Comparison of ENCODE assay signal across 9 mouse cellular contexts in genomic region chr8:87469931-87470833, GRCm38 (mm10). TPM values are rescaled to one million over a fixed set of nuclear protein-coding genes. Genes with fewer than 3 reads are reported as not detected.
DNase-seq lines count a peak whose midpoint lies in the region; ATAC-seq and TF ChIP-seq lines count a peak whose summit lies in the region.
"Had no signal": no experiment of that assay in that cellular context is flagged by ENCODE, and none has a peak within 500 bp of the region (broad histone marks: within the 10 kb centered on the region; RNA-seq: fewer than 3 reads in every experiment).

No protein-coding gene starts in this region.

- no peak for ATAC-seq in lung, postnatal 0 days
- ATAC-seq in hindbrain, embryonic 16.5 days, result no peak

- TF ChIP-seq POLR2A in lung, adult 2 months (IDR thresholded peaks at IDR 0.05; ENCODE audit: borderline replicate concordance, extremely low read depth, low read depth, low read length), result no peak

- peak; percentile 26 for DNase-seq in lung, postnatal 0 days (ENCODE audit: low spot score)
- no peak for DNase-seq in lung, adult 2 months
- DNase-seq in embryonic facial prominence, embryonic 10.5 days (ENCODE audit: low spot score), result peak; percentile 62
- DNase-seq in lung, postnatal 4 days, result peak; percentile 6 to 27
- DNase-seq in testis, postnatal 10 days (ENCODE audit: low spot score), result peak; percentile 61
- DNase-seq in adrenal gland, postnatal 25 days, result no peak
- no peak for DNase-seq in urinary bladder, postnatal 25 days (ENCODE audit: low spot score)

- no peaks in the 10 kb centered on the region for H3K9me3 ChIP-seq in lung, postnatal 0 days (ENCODE audit: low read length)
- H3K9me3 ChIP-seq in embryonic facial prominence, embryonic 10.5 days, result no peaks in the 10 kb centered on the region
- no peaks in the 10 kb centered on the region for H3K9me3 ChIP-seq in hindbrain, embryonic 16.5 days (ENCODE audit: control insufficient read depth, low read length)

- TF ChIP-seq CTCF in lung, postnatal 0 days (IDR thresholded peaks at IDR 0.05), result no peak
- no peak for TF ChIP-seq CTCF in lung, adult 2 months (IDR thresholded peaks at IDR 0.05; ENCODE audit: insufficient read depth, low read length)

- H3K27ac ChIP-seq in lung, postnatal 0 days (ENCODE audit: low read length), result no peak overlapping the region
- no peak overlapping the region for H3K27ac ChIP-seq in embryonic facial prominence, embryonic 10.5 days (replicated peaks)
- H3K27ac ChIP-seq in hindbrain, embryonic 16.5 days (ENCODE audit: low read depth, low read length), result peak overlapping the region; percentile 67

- no peak overlapping the region for H3K9ac ChIP-seq in lung, postnatal 0 days (replicated peaks; ENCODE audit: low read depth)
- peak overlapping the region; percentile 75 for H3K9ac ChIP-seq in hindbrain, embryonic 16.5 days (ENCODE audit: low read depth, low read length)

- peak overlapping the region; percentile 23 for H3K4me3 ChIP-seq in lung, postnatal 0 days (ENCODE audit: low read depth, low read length)
- no peak overlapping the region for H3K4me3 ChIP-seq in lung, adult 2 months (replicated peaks; ENCODE audit: extremely low read depth, low read depth, low read length)
- peak overlapping the region; percentile 69 for H3K4me3 ChIP-seq in embryonic facial prominence, embryonic 10.5 days
- peak overlapping the region; percentile 76 for H3K4me3 ChIP-seq in hindbrain, embryonic 16.5 days (ENCODE audit: low read length)

- WGBS in lung, postnatal 0 days, result 2% methylated on average over 59 of the region's 59 CpGs
- WGBS in lung, adult 2 months, result 3% methylated on average over 59 of the region's 59 CpGs
- under 1% methylated on average over 59 of the region's 59 CpGs for WGBS in embryonic facial prominence, embryonic 10.5 days
- WGBS in hindbrain, embryonic 16.5 days, result under 1% methylated on average over 59 of the region's 59 CpGs

- peaks cover 78% of the 10 kb centered on the region for H3K27me3 ChIP-seq in lung, postnatal 0 days (replicated peaks; ENCODE audit: insufficient read depth, low read length)
- H3K27me3 ChIP-seq in embryonic facial prominence, embryonic 10.5 days (replicated peaks; ENCODE audit: low read depth, poor library complexity, severe bottlenecking), result peaks cover 98% of the 10 kb centered on the region
- peaks cover 28% of the 10 kb centered on the region for H3K27me3 ChIP-seq in hindbrain, embryonic 16.5 days (replicated peaks; ENCODE audit: control insufficient read depth, insufficient read depth, low read length)

- no peaks in the 10 kb centered on the region for H3K36me3 ChIP-seq in lung, postnatal 0 days (ENCODE audit: insufficient read depth, low read length)
- no peaks in the 10 kb centered on the region for H3K36me3 ChIP-seq in embryonic facial prominence, embryonic 10.5 days (replicated peaks)
- H3K36me3 ChIP-seq in hindbrain, embryonic 16.5 days (ENCODE audit: control insufficient read depth, insufficient read depth, low read length), result no peaks in the 10 kb centered on the region

- no peak for TF ChIP-seq EP300 in lung, postnatal 0 days (IDR thresholded peaks at IDR 0.05)

- peaks cover 2% of the 10 kb centered on the region for H3K4me1 ChIP-seq in lung, postnatal 0 days (ENCODE audit: insufficient read depth, low read depth, low read length)
- peaks cover 8% of the 10 kb centered on the region; the same call in 1 of the 2 replicates for H3K4me1 ChIP-seq in lung, adult 2 months (ENCODE audit: control insufficient read depth, insufficient read depth, low read length)
- H3K4me1 ChIP-seq in embryonic facial prominence, embryonic 10.5 days, result peaks cover 56% of the 10 kb centered on the region
- peaks cover 32% of the 10 kb centered on the region for H3K4me1 ChIP-seq in hindbrain, embryonic 16.5 days (ENCODE audit: control insufficient read depth, insufficient read depth, low read depth, low read length)

- H3K4me2 ChIP-seq in lung, postnatal 0 days (replicated peaks; ENCODE audit: low read depth, low read length), result peak overlapping the region; percentile 49
- peak overlapping the region; percentile 94 for H3K4me2 ChIP-seq in hindbrain, embryonic 16.5 days (ENCODE audit: low read length)

RNA-seq across cellular contexts. Expression of gene Cbln1, which starts 2.2 kb away (rescaled TPM):
- not detected in 2 replicates for polyA plus RNA-seq in lung, postnatal 0 days (2015; fragmentation: Nextera tagmentation; extraction: Ambion mirVana)
- not detected in 2 replicates for polyA plus RNA-seq in lung, adult 2 months (2012; rRNA removed)
- polyA plus RNA-seq in embryonic facial prominence, embryonic 10.5 days (2016; fragmentation: Nextera tagmentation; extraction: Ambion mirVana), result 0.95 and 1.1 TPM in 2 replicates
- 30.4 and 34.9 TPM in 2 replicates for polyA plus RNA-seq in hindbrain, embryonic 16.5 days (2015; fragmentation: Nextera tagmentation; extraction: Ambion mirVana)
- total RNA-seq in adrenal gland, postnatal 25 days (2021), result 1.2 and 1.3 TPM in 2 replicates
- total RNA-seq: neutrophil, adult 5-6 weeks had no signal

Comparison
In these comparisons a context has a peak if more than half of its experiments do, and no peak if none do; other contexts are left out.
1. DNase-seq: peak in lung, postnatal 0 days (single experiment), embryonic facial prominence, embryonic 10.5 days (single experiment), lung, postnatal 4 days (2 of 2) and testis, postnatal 10 days (single experiment); none in lung, adult 2 months (single experiment), adrenal gland, postnatal 25 days (single experiment) and urinary bladder, postnatal 25 days (single experiment).
2. RNA of gene Cbln1, which starts 2.2 kb away (polyA plus RNA-seq): 30.4 to 34.9 TPM in hindbrain, embryonic 16.5 days; 0.95 to 1.1 TPM in embryonic facial prominence, embryonic 10.5 days, not detected in lung, postnatal 0 days and not detected in lung, adult 2 months; every median in the first group is over 10 times any median in the second.